Mouse (Mus musculus): Measurements from ENCODE around the gene S100b. TPM values are rescaled to one million over a fixed set of nuclear protein-coding genes. Genes with fewer than 3 reads are reported as not detected.

S100b gene
- polyA plus RNA-seq, 1 experiment from 2014 or later, result not detected

- peaks cover 29% of the 10 kb centered on the region for H3K4me1 ChIP-seq (replicated peaks)
- H3K4me3 ChIP-seq, result no peak overlapping the region
- no peaks in the 10 kb centered on the region for H3K36me3 ChIP-seq
- 52% methylated on average over 4 of the region's 4 CpGs for WGBS
- no peak for DNase-seq (ENCODE audit: low spot score)
- H3K27ac ChIP-seq, result peak overlapping the region; percentile 59
- no peaks in the 10 kb centered on the region for H3K9me3 ChIP-seq
- H3K27me3 ChIP-seq (ENCODE audit: insufficient read depth, poor library complexity, severe bottlenecking), result no peaks in the 10 kb centered on the region
These were observed 7.1 kb upstream of the S100b start for GRCm38 (mm10) chr10:76246601-76247000.

- WGBS, result 38% methylated on average over 21 of the region's 21 CpGs
- DNase-seq (ENCODE audit: low spot score), result peak; percentile 44
- Histone ChIP-seq H3K36me3 (no peaks in the 10 kb centered on the region), H3K4me1 (replicated peaks) (peaks cover 29% of the 10 kb centered on the region), H3K27me3 (ENCODE audit: insufficient read depth, poor library complexity, severe bottlenecking) (no peaks in the 10 kb centered on the region), H3K9me3 (no peaks in the 10 kb centered on the region), H3K4me3 (no peak overlapping the region), H3K27ac (peak overlapping the region; percentile 81)
These were observed 5.5 kb upstream of the S100b start for GRCm38 (mm10) chr10:76247960-76248646.

- H3K4me1 ChIP-seq (replicated peaks), result peaks cover 29% of the 10 kb centered on the region
- H3K9me3 ChIP-seq, result no peaks in the 10 kb centered on the region
- no peak overlapping the region for H3K4me3 ChIP-seq
- no peaks in the 10 kb centered on the region for H3K36me3 ChIP-seq
- H3K27me3 ChIP-seq (ENCODE audit: insufficient read depth, poor library complexity, severe bottlenecking), result no peaks in the 10 kb centered on the region
- WGBS, result 64% methylated on average over 5 of the region's 5 CpGs
- peak overlapping the region; percentile 81 for H3K27ac ChIP-seq
- no peak for DNase-seq (ENCODE audit: low spot score)
These were observed 5.0 kb upstream of the S100b start for GRCm38 (mm10) chr10:76248647-76248968.

GRCm38 (mm10) chr10:76250870-76251269 lies 2.8 kb upstream of the S100b start:
- Histone ChIP-seq H3K4me3 (no peak overlapping the region), H3K36me3 (no peaks in the 10 kb centered on the region), H3K9me3 (no peaks in the 10 kb centered on the region), H3K27me3 (ENCODE audit: insufficient read depth, poor library complexity, severe bottlenecking) (no peaks in the 10 kb centered on the region), H3K4me1 (replicated peaks) (peaks cover 23% of the 10 kb centered on the region), H3K27ac (no peak overlapping the region)
- WGBS, result 70% methylated on average over 7 of the region's 7 CpGs
- no peak for DNase-seq (ENCODE audit: low spot score)

- no peak overlapping the region for H3K4me3 ChIP-seq
- H3K9me3 ChIP-seq, result no peaks in the 10 kb centered on the region
- no peaks in the 10 kb centered on the region for H3K36me3 ChIP-seq
- H3K27ac ChIP-seq, result no peak overlapping the region
- no peaks in the 10 kb centered on the region for H3K27me3 ChIP-seq (ENCODE audit: insufficient read depth, poor library complexity, severe bottlenecking)
- H3K4me1 ChIP-seq (replicated peaks), result peaks cover 8% of the 10 kb centered on the region
- WGBS, result 96% methylated on average over 1 of the region's 1 CpGs
- DNase-seq (ENCODE audit: low spot score), result no peak
These were observed 574 bp upstream of the S100b start for GRCm38 (mm10) chr10:76253079-76253478.

GRCm38 (mm10) chr10:76255617-76256016 lies 2.0 kb downstream of the S100b start:
- H3K9me3 ChIP-seq, result no peaks in the 10 kb centered on the region
- H3K27me3 ChIP-seq (ENCODE audit: insufficient read depth, poor library complexity, severe bottlenecking), result no peaks in the 10 kb centered on the region
- peaks cover 15% of the 10 kb centered on the region for H3K4me1 ChIP-seq (replicated peaks)
- 75% methylated on average over 6 of the region's 6 CpGs for WGBS
- no peak for DNase-seq (ENCODE audit: low spot score)
- H3K4me3 ChIP-seq, result no peak overlapping the region
- no peaks in the 10 kb centered on the region for H3K36me3 ChIP-seq
- H3K27ac ChIP-seq, result no peak overlapping the region

GRCm38 (mm10) chr10:76257231-76257630 lies 3.6 kb downstream of the S100b start:
- Histone ChIP-seq H3K4me3 (no peak overlapping the region), H3K9me3 (no peaks in the 10 kb centered on the region), H3K27me3 (ENCODE audit: insufficient read depth, poor library complexity, severe bottlenecking) (no peaks in the 10 kb centered on the region), H3K27ac (no peak overlapping the region), H3K36me3 (no peaks in the 10 kb centered on the region), H3K4me1 (replicated peaks) (peaks cover 23% of the 10 kb centered on the region)
- DNase-seq (ENCODE audit: low spot score), result no peak
- 95% methylated on average over 7 of the region's 7 CpGs for WGBS

GRCm38 (mm10) chr10:76257719-76258390 lies 4.2 kb downstream of the S100b start:
- Histone ChIP-seq H3K4me1 (replicated peaks) (peaks cover 26% of the 10 kb centered on the region), H3K9me3 (no peaks in the 10 kb centered on the region), H3K4me3 (no peak overlapping the region), H3K36me3 (no peaks in the 10 kb centered on the region), H3K27ac (no peak overlapping the region; the same call in 1 of the 2 replicates), H3K27me3 (ENCODE audit: insufficient read depth, poor library complexity, severe bottlenecking) (no peaks in the 10 kb centered on the region)
- DNase-seq (ENCODE audit: low spot score), result no peak
- 87% methylated on average over 12 of the region's 12 CpGs for WGBS

GRCm38 (mm10) chr10:76259566-76260232 lies 6.0 kb downstream of the S100b start:
- DNase-seq (ENCODE audit: low spot score), result peak; percentile 33
- Histone ChIP-seq H3K27me3 (ENCODE audit: insufficient read depth, poor library complexity, severe bottlenecking) (no peaks in the 10 kb centered on the region), H3K9me3 (no peaks in the 10 kb centered on the region), H3K4me1 (replicated peaks) (peaks cover 26% of the 10 kb centered on the region), H3K27ac (peak overlapping the region; percentile 50; the same call in 1 of the 2 replicates), H3K36me3 (peaks cover 7% of the 10 kb centered on the region), H3K4me3 (no peak overlapping the region)
- 72% methylated on average over 18 of the region's 18 CpGs for WGBS

GRCm38 (mm10) chr10:76260358-76261059 lies 6.9 kb downstream of the S100b start:
- H3K27me3 ChIP-seq (ENCODE audit: insufficient read depth, poor library complexity, severe bottlenecking), result no peaks in the 10 kb centered on the region
- WGBS, result 64% methylated on average over 11 of the region's 11 CpGs
- no peaks in the 10 kb centered on the region for H3K9me3 ChIP-seq
- H3K27ac ChIP-seq, result peak overlapping the region; percentile 50; the same call in 1 of the 2 replicates
- H3K4me3 ChIP-seq, result no peak overlapping the region
- peak; percentile 29 for DNase-seq (ENCODE audit: low spot score)
- peaks cover 14% of the 10 kb centered on the region for H3K36me3 ChIP-seq
- peaks cover 26% of the 10 kb centered on the region for H3K4me1 ChIP-seq (replicated peaks)

GRCm38 (mm10) chr10:76261447-76261846 lies 7.8 kb downstream of the S100b start:
- no peaks in the 10 kb centered on the region for H3K9me3 ChIP-seq
- no peak overlapping the region for H3K27ac ChIP-seq
- H3K36me3 ChIP-seq, result peaks cover 23% of the 10 kb centered on the region
- no peak overlapping the region for H3K4me3 ChIP-seq
- peaks cover 26% of the 10 kb centered on the region for H3K4me1 ChIP-seq (replicated peaks)
- no peak for DNase-seq (ENCODE audit: low spot score)
- 84% methylated on average over 3 of the region's 3 CpGs for WGBS
- no peaks in the 10 kb centered on the region for H3K27me3 ChIP-seq (ENCODE audit: insufficient read depth, poor library complexity, severe bottlenecking)

GRCm38 (mm10) chr10:76262431-76262830 lies 8.8 kb downstream of the S100b start:
- no peaks in the 10 kb centered on the region for H3K9me3 ChIP-seq
- DNase-seq (ENCODE audit: low spot score), result no peak
- WGBS, result 56% methylated on average over 4 of the region's 4 CpGs
- H3K4me1 ChIP-seq (replicated peaks), result peaks cover 26% of the 10 kb centered on the region
- 0 out of 2 replicates have a peak overlapping the region, but pooled peaks have one; percentile 50 for H3K27ac ChIP-seq
- H3K36me3 ChIP-seq, result peaks cover 30% of the 10 kb centered on the region
- no peak overlapping the region for H3K4me3 ChIP-seq
- H3K27me3 ChIP-seq (ENCODE audit: insufficient read depth, poor library complexity, severe bottlenecking), result no peaks in the 10 kb centered on the region

Data from hindbrain, embryonic 10.5 days (tissue).